Mouse (Mus musculus) ES-E14 (cell line): ENCODE measurements around the gene Trmt44.

ENCODE experiments used
- CHD2 ChIP-seq: IDR thresholded peaks from 2 replicates; pipeline ENCODE4 v1.6.1; 2014; ENCODE audit warnings: mild to moderate bottlenecking, low read depth, low read length, inconsistent platforms
- HCFC1 ChIP-seq: IDR thresholded peaks from 2 replicates; pipeline ENCODE4 v1.6.1; 2012; ENCODE audit warnings: low read length, inconsistent platforms, borderline replicate concordance; ENCODE audit not compliant: insufficient read depth
- MAFK ChIP-seq: IDR thresholded peaks from 2 replicates; pipeline ENCODE4 v1.6.1; 2014; ENCODE audit warnings: mild to moderate bottlenecking, low read depth, low read length, inconsistent platforms; ENCODE audit not compliant: insufficient read depth
- ZC3H11A ChIP-seq: IDR thresholded peaks from 2 replicates; pipeline ENCODE4 v1.6.1; 2012; ENCODE audit warnings: low read depth, mild to moderate bottlenecking, inconsistent platforms, low read length, borderline replicate concordance
- ZNF384 ChIP-seq: IDR thresholded peaks from 2 replicates; pipeline ENCODE4 v1.6.1; 2012; ENCODE audit warnings: low read depth, low read length, inconsistent platforms

DNA sequence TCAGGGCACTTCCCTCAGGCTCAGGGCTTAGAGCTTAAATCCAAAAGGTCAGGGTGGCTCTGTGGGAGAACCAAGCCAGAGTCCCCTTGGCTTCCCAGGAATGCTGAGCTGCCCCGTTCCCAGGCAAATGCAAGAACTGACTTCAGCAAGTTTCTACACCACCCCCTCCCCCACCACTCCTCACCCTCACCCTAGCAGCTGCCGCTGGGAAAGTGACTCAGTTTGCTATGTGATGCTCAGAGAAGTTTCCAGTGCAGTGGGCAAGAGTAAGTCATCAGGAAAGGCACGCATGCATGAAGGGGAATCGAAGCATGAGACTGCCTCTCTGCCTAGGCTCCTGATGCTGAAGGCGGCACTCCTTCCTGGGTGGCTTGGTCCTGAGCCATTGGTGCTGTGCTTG lies 42.1 kb upstream of the Trmt44 start:
- TF ChIP-seq CHD2 = no peak
- no peak for TF ChIP-seq ZC3H11A
- no peak for TF ChIP-seq MAFK
- no peak for TF ChIP-seq ZNF384
- no peak for TF ChIP-seq HCFC1
